Comparison of ENCODE assay signal across 20 mouse cellular contexts in the genomic region with DNA sequence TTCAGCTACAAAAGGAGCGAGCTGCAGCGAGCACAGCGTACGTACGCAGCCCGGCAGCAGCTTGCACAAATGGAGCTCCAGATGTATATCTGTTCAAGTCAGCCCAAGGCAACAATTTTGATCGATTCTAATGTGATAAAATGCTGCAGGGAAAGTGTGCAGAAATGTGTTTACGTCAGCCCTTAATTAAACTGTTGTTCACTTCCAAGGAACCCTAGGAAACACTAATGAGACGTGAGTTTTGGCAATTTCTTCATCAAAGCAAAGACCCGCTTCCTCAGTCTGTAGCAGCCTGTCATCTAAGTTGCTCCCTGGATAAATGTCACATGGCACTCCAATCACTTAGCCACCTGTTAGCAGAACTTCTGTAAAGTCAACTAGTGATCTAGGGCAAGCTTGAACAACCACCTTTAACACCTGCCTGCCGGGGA.
DNase-seq lines count a peak whose midpoint lies in the region; ATAC-seq and TF ChIP-seq lines count a peak whose summit lies in the region.
"Had no signal": no experiment of that assay in that cellular context is flagged by ENCODE, and none has a peak within 500 bp of the region (broad histone marks: within the 10 kb centered on the region; RNA-seq: fewer than 3 reads in every experiment).

No protein-coding gene starts in this region.

- H3K4me1 ChIP-seq in embryonic facial prominence, embryonic 14.5 days (ENCODE audit: control insufficient read depth, insufficient read depth, low read length): peaks cover 17% of the 10 kb centered on the region
- H3K4me1 ChIP-seq in embryonic facial prominence, embryonic 10.5 days: peaks cover 20% of the 10 kb centered on the region
- no peaks in the 10 kb centered on the region for H3K4me1 ChIP-seq in limb, embryonic 11.5 days (ENCODE audit: control insufficient read depth, insufficient read depth, low read length)
- H3K4me1 ChIP-seq in limb, embryonic 10.5 days: peaks cover 6% of the 10 kb centered on the region
- peaks cover 20% of the 10 kb centered on the region for H3K4me1 ChIP-seq in forebrain, embryonic 16.5 days (replicated peaks; ENCODE audit: control insufficient read depth, insufficient read depth, low read length)
- H3K4me1 ChIP-seq in midbrain, postnatal 0 days (ENCODE audit: insufficient read depth, low read length): no peaks in the 10 kb centered on the region
- peaks cover 23% of the 10 kb centered on the region for H3K4me1 ChIP-seq in heart, embryonic 10.5 days
- H3K4me1 ChIP-seq: liver, embryonic 13.5 days had no signal

- H3K9ac ChIP-seq in embryonic facial prominence, embryonic 14.5 days (ENCODE audit: low read depth, low read length): no peak overlapping the region
- no peak overlapping the region for H3K9ac ChIP-seq in limb, embryonic 11.5 days (ENCODE audit: low read length)
- H3K9ac ChIP-seq in forebrain, embryonic 16.5 days (replicated peaks; ENCODE audit: low read depth, low read length): no peak overlapping the region
- H3K9ac ChIP-seq in midbrain, postnatal 0 days (replicated peaks; ENCODE audit: low read length, poor library complexity, severe bottlenecking): no peak overlapping the region
- H3K9ac ChIP-seq: liver, embryonic 13.5 days; midbrain, embryonic 12.5 days; neural tube, embryonic 12.5 days had no signal

- H3K9me3 ChIP-seq in embryonic facial prominence, embryonic 14.5 days (ENCODE audit: control insufficient read depth, low read length): no peaks in the 10 kb centered on the region
- no peaks in the 10 kb centered on the region for H3K9me3 ChIP-seq in embryonic facial prominence, embryonic 10.5 days
- no peaks in the 10 kb centered on the region for H3K9me3 ChIP-seq in limb, embryonic 11.5 days (ENCODE audit: control insufficient read depth, low read length)
- H3K9me3 ChIP-seq in limb, embryonic 10.5 days (replicated peaks): no peaks in the 10 kb centered on the region
- no peaks in the 10 kb centered on the region for H3K9me3 ChIP-seq in forebrain, embryonic 16.5 days (ENCODE audit: control insufficient read depth, low read length)
- no peaks in the 10 kb centered on the region for H3K9me3 ChIP-seq in midbrain, postnatal 0 days (ENCODE audit: low read length)
- H3K9me3 ChIP-seq in heart, embryonic 10.5 days: no peaks in the 10 kb centered on the region
- H3K9me3 ChIP-seq: liver, embryonic 13.5 days; midbrain, embryonic 12.5 days; neural tube, embryonic 12.5 days had no signal

- no peak for TF ChIP-seq CTCF in midbrain, postnatal 0 days (IDR thresholded peaks at IDR 0.05)

- 61% methylated on average over 11 of the region's 11 CpGs for WGBS in embryonic facial prominence, embryonic 14.5 days
- 61% methylated on average over 11 of the region's 11 CpGs for WGBS in embryonic facial prominence, embryonic 10.5 days
- 36% methylated on average over 11 of the region's 11 CpGs for WGBS in limb, embryonic 11.5 days
- 59% methylated on average over 11 of the region's 11 CpGs for WGBS in limb, embryonic 10.5 days
- 31% methylated on average over 11 of the region's 11 CpGs for WGBS in forebrain, embryonic 16.5 days
- 43% methylated on average over 11 of the region's 11 CpGs for WGBS in midbrain, postnatal 0 days
- WGBS in heart, embryonic 10.5 days: 77% methylated on average over 11 of the region's 11 CpGs

- no peak overlapping the region for H3K4me2 ChIP-seq in embryonic facial prominence, embryonic 14.5 days (ENCODE audit: low read depth, low read length)
- no peak overlapping the region for H3K4me2 ChIP-seq in limb, embryonic 11.5 days (ENCODE audit: low read depth, severe bottlenecking)
- no peak overlapping the region for H3K4me2 ChIP-seq in forebrain, embryonic 16.5 days (ENCODE audit: low read length)
- no peak overlapping the region for H3K4me2 ChIP-seq in midbrain, postnatal 0 days (ENCODE audit: low read depth, low read length, poor library complexity, severe bottlenecking)
- H3K4me2 ChIP-seq: liver, embryonic 13.5 days; midbrain, embryonic 12.5 days; neural tube, embryonic 12.5 days had no signal

- DNase-seq in embryonic facial prominence, embryonic 14.5 days (ENCODE audit: low spot score): peak; percentile 36
- no peak for DNase-seq in embryonic facial prominence, embryonic 10.5 days (ENCODE audit: low spot score)
- DNase-seq in limb, embryonic 11.5 days (ENCODE audit: low spot score): peak; percentile 32
- no peak for DNase-seq in limb, embryonic 10.5 days (ENCODE audit: low spot score)
- peak; percentile 31 for DNase-seq in midbrain, postnatal 0 days (ENCODE audit: low spot score)
- no peak for DNase-seq in heart, embryonic 10.5 days (ENCODE audit: low spot score)
- DNase-seq in layer of hippocampus, postnatal 36 days: no peak
- DNase-seq: adrenal gland, postnatal 10 days; cerebellum, postnatal 14 days; heart, postnatal 10 days; kidney, postnatal 10 days; layer of hippocampus, adult 9-11 months; liver, embryonic 13.5 days; lung, postnatal 10 days; thymus, adult 2 months had no signal

- 0 out of 2 replicates have a peak, but pooled peaks cover 6% of the 10 kb centered on the region for H3K36me3 ChIP-seq in embryonic facial prominence, embryonic 14.5 days (ENCODE audit: control insufficient read depth, insufficient read depth, low read length)
- H3K36me3 ChIP-seq in embryonic facial prominence, embryonic 10.5 days (replicated peaks): no peaks in the 10 kb centered on the region
- H3K36me3 ChIP-seq in limb, embryonic 11.5 days (ENCODE audit: control insufficient read depth, insufficient read depth, low read length): no peaks in the 10 kb centered on the region
- H3K36me3 ChIP-seq in limb, embryonic 10.5 days: no peaks in the 10 kb centered on the region
- H3K36me3 ChIP-seq in forebrain, embryonic 16.5 days (ENCODE audit: control insufficient read depth, insufficient read depth): no peaks in the 10 kb centered on the region
- H3K36me3 ChIP-seq in midbrain, postnatal 0 days (ENCODE audit: insufficient read depth, low read length): no peaks in the 10 kb centered on the region
- no peaks in the 10 kb centered on the region for H3K36me3 ChIP-seq in heart, embryonic 10.5 days
- H3K36me3 ChIP-seq: liver, embryonic 13.5 days; midbrain, embryonic 12.5 days; neural tube, embryonic 12.5 days had no signal

- no peak overlapping the region for H3K4me3 ChIP-seq in embryonic facial prominence, embryonic 14.5 days (ENCODE audit: low read depth, low read length)
- H3K4me3 ChIP-seq in embryonic facial prominence, embryonic 10.5 days: no peak overlapping the region
- no peak overlapping the region for H3K4me3 ChIP-seq in limb, embryonic 11.5 days (ENCODE audit: low read depth, low read length)
- no peak overlapping the region for H3K4me3 ChIP-seq in limb, embryonic 10.5 days
- H3K4me3 ChIP-seq in forebrain, embryonic 16.5 days (replicated peaks; ENCODE audit: low read length): no peak overlapping the region
- no peak overlapping the region for H3K4me3 ChIP-seq in midbrain, postnatal 0 days (ENCODE audit: low read depth, low read length)
- no peak overlapping the region for H3K4me3 ChIP-seq in heart, embryonic 10.5 days
- H3K4me3 ChIP-seq: erythroblast, embryonic 14.5 days; liver, embryonic 13.5 days; midbrain, embryonic 12.5 days; neural tube, embryonic 12.5 days had no signal

- no peak for ATAC-seq in embryonic facial prominence, embryonic 14.5 days (ENCODE audit: low read depth)
- ATAC-seq in limb, embryonic 11.5 days (ENCODE audit: insufficient number of reproducible peaks, low FRiP score, low TSS enrichment, low read depth): no peak
- ATAC-seq in forebrain, embryonic 16.5 days: peak; percentile 67
- 0 out of 2 replicates have a peak, but pooled peaks have one; percentile 41 for ATAC-seq in midbrain, postnatal 0 days (ENCODE audit: low FRiP score)
- ATAC-seq: intestine, postnatal 0 days had no signal

- no peak overlapping the region for H3K27ac ChIP-seq in embryonic facial prominence, embryonic 14.5 days (replicated peaks; ENCODE audit: low read depth, low read length)
- H3K27ac ChIP-seq in embryonic facial prominence, embryonic 10.5 days (replicated peaks): no peak overlapping the region
- H3K27ac ChIP-seq in limb, embryonic 11.5 days (replicated peaks; ENCODE audit: low read depth, low read length): no peak overlapping the region
- no peak overlapping the region for H3K27ac ChIP-seq in limb, embryonic 10.5 days
- 0 out of 2 replicates have a peak overlapping the region, but pooled peaks have one; percentile 27 for H3K27ac ChIP-seq in forebrain, embryonic 16.5 days (ENCODE audit: low read length)
- H3K27ac ChIP-seq in midbrain, postnatal 0 days (ENCODE audit: low read depth, low read length): no peak overlapping the region
- no peak overlapping the region for H3K27ac ChIP-seq in heart, embryonic 10.5 days
- H3K27ac ChIP-seq: liver, embryonic 13.5 days; midbrain, embryonic 12.5 days; neural tube, embryonic 12.5 days had no signal

- no peaks in the 10 kb centered on the region for H3K27me3 ChIP-seq in embryonic facial prominence, embryonic 14.5 days (replicated peaks; ENCODE audit: control insufficient read depth, insufficient read depth, low read length)
- no peaks in the 10 kb centered on the region for H3K27me3 ChIP-seq in embryonic facial prominence, embryonic 10.5 days (replicated peaks; ENCODE audit: low read depth, poor library complexity, severe bottlenecking)
- H3K27me3 ChIP-seq in limb, embryonic 11.5 days (ENCODE audit: control insufficient read depth, insufficient read depth, low read length): no peaks in the 10 kb centered on the region
- no peaks in the 10 kb centered on the region for H3K27me3 ChIP-seq in limb, embryonic 10.5 days (ENCODE audit: low read depth, poor library complexity, severe bottlenecking)
- no peaks in the 10 kb centered on the region for H3K27me3 ChIP-seq in forebrain, embryonic 16.5 days (replicated peaks; ENCODE audit: control insufficient read depth, insufficient read depth, low read length)
- H3K27me3 ChIP-seq in midbrain, postnatal 0 days (ENCODE audit: insufficient read depth, low read length): no peaks in the 10 kb centered on the region
- no peaks in the 10 kb centered on the region for H3K27me3 ChIP-seq in heart, embryonic 10.5 days (ENCODE audit: insufficient read depth, poor library complexity, severe bottlenecking)
- H3K27me3 ChIP-seq: liver, embryonic 13.5 days; midbrain, embryonic 12.5 days; neural tube, embryonic 12.5 days had no signal

Comparison
In these comparisons a context has a peak if more than half of its experiments do, and no peak if none do; other contexts are left out.
1. DNase-seq: peak in embryonic facial prominence, embryonic 14.5 days (single experiment), limb, embryonic 11.5 days (single experiment) and midbrain, postnatal 0 days (single experiment); none in embryonic facial prominence, embryonic 10.5 days (single experiment), limb, embryonic 10.5 days (single experiment), heart, embryonic 10.5 days (single experiment) and layer of hippocampus, postnatal 36 days (0 of 2).
2. ATAC-seq: peak in forebrain, embryonic 16.5 days (single experiment) and midbrain, postnatal 0 days (single experiment); none in embryonic facial prominence, embryonic 14.5 days (single experiment) and limb, embryonic 11.5 days (single experiment).